Mouse (Mus musculus) activated CD4-positive, CD25-positive, alpha-beta regulatory T cell, adult 9 weeks (primary cell): ENCODE results near the gene Neurog3. TPM values are rescaled to one million over a fixed set of nuclear protein-coding genes. Genes with fewer than 3 reads are reported as not detected.

ENCODE experiments used
- polyA plus RNA-seq: library from polyadenylated mRNA; unstranded; fragments of 100-300 nt; shearing (Covaris generic); gene quantifications from one replicate; pipeline ENCODE4 v1.2.1, GENCODE M21; 2017

The Neurog3 gene
- polyA plus RNA-seq: not detected

GRCm38 (mm10) chr10:62132691-62133281 lies at the start of gene Neurog3:
TSS of gene Neurog3 (plus strand) at chr10:62133090.

DNA sequence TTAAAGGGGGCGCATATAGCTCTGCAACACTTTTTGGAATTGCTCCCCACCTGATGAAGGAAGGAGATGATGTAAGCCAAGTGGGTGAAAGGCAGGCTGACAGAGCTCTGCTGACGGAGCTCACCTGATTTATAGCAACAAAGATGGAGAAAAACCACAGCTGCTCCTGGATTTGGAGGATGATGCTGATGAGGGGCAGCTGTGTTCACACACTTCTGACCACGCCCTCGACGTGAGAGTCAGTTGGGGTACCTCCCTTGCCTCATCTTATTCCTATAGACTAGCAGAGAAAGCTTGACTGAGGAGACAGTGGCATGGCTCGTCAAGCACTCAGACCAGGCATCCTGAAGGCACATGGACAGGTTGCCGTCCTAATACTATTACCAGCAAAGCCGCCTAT lies 10.9 kb downstream of the Neurog3 start, which contains the start of gene Fam241b:
Gene Fam241b, minus strand, starts transcription at position 101 of the 400 bp plus-strand sequence.

Other genes with a start within 250 kb of the Neurog3 start
- not detected for gene Col13a1, start 154.0 kb upstream of the Neurog3 start, polyA plus RNA-seq
- 13.3 TPM for gene Fam241b, start 10.8 kb downstream of the Neurog3 start, polyA plus RNA-seq
- 0.21 TPM for gene Tspan15, start 98.2 kb downstream of the Neurog3 start, polyA plus RNA-seq
- gene Tacr2, start 119.3 kb downstream of the Neurog3 start, polyA plus RNA-seq: not detected
- gene Hk1, start 246.8 kb downstream of the Neurog3 start, polyA plus RNA-seq: 173 TPM